Mouse (Mus musculus) cortical plate, adult 2 months (tissue): ENCODE results near the gene Sdk1.

Experiments used
- CTCF ChIP-seq: fragments of 200-500 bp; IDR thresholded peaks from 2 replicates; pipeline ENCODE4 v1.5.1; 2011; ENCODE audit warnings: mild to moderate bottlenecking, control low read depth, low read length; ENCODE audit not compliant: insufficient read depth; ENCODE audit errors: extremely low read depth
- POLR2A ChIP-seq: fragments of 200-500 bp; IDR thresholded peaks from 2 replicates; pipeline ENCODE4 v1.6.1; 2011; ENCODE audit warnings: mild to moderate bottlenecking, low read length, control low read depth; ENCODE audit not compliant: insufficient read depth; ENCODE audit errors: extremely low read depth

DNA sequence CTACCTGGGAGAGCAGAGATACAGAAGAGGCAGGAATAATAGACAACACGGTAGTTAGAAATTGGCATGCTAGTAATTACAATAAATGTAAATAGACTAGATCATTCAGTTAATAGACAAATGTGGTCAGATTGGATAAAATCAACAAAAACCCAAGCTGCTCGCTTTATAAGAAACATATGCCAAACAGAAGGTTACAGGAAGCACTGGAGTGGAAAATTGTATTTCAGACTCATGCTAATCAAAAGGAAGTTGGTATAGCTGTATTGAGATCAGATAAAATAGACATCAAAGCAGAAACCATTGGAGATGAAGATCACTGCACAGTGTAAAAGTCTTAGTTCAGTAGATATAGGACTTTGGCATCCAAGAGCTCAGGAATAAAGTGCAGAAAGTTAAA lies 63.4 kb downstream of the Sdk1 start:
- TF ChIP-seq POLR2A (no peak), CTCF (no peak)
